Mouse (Mus musculus) midbrain, embryonic 14.5 days (tissue): Measurements from ENCODE around the gene Gm20479. TPM values are rescaled to one million over a fixed set of nuclear protein-coding genes. Genes with fewer than 3 reads are reported as not detected.
A peak's percentile ranks its signal among the peaks of the same experiment; 100 is the strongest.

Experiments used
- ATAC-seq: fragments of 200-750 bp; cut with Nextera tagmentation; 2 replicates; pipeline ENCODE4 v1.8.0; 2017; ENCODE audit warnings: moderate number of reproducible peaks, moderate library complexity; ENCODE audit not compliant: low FRiP score, low TSS enrichment
- DNase-seq: peaks from one replicate; pipeline ENCODE4 v3.0.0-alpha.2; 2015
- H3K27ac ChIP-seq: fragments of 300-500 bp; sonication (generic); replicated peaks from 2 replicates; pipeline ENCODE4 v1.5.1; 2014; ENCODE audit warnings: mild to moderate bottlenecking, low read depth, low read length, moderate library complexity
- H3K27me3 ChIP-seq: fragments of 300-500 bp; sonication (generic); 2 replicates; pipeline ENCODE4 v1.6.1; 2014; ENCODE audit warnings: low read length, control low read depth, mixed read lengths; ENCODE audit not compliant: control insufficient read depth, insufficient read depth
- H3K36me3 ChIP-seq: fragments of 300-500 bp; sonication (generic); 2 replicates; pipeline ENCODE4 v1.6.1; 2014; ENCODE audit warnings: low read length, control low read depth; ENCODE audit not compliant: control insufficient read depth, insufficient read depth
- H3K4me1 ChIP-seq: fragments of 300-500 bp; sonication (generic); 2 replicates; pipeline ENCODE4 v1.6.1; 2014; ENCODE audit warnings: mild to moderate bottlenecking, antibody characterized with exemption, low read length, control low read depth; ENCODE audit not compliant: control insufficient read depth, insufficient read depth
- H3K4me2 ChIP-seq: fragments of 300-500 bp; sonication (generic); 2 replicates; pipeline ENCODE4 v1.6.1; 2014; ENCODE audit warnings: mild to moderate bottlenecking, low read length, moderate library complexity
- H3K4me3 ChIP-seq: fragments of 300-500 bp; sonication (generic); replicated peaks from 2 replicates; pipeline ENCODE4 v1.5.1; 2014; ENCODE audit warnings: low read depth, low read length
- H3K9ac ChIP-seq: fragments of 300-500 bp; sonication (generic); replicated peaks from 2 replicates; pipeline ENCODE4 v1.6.1; 2014; ENCODE audit warnings: mild to moderate bottlenecking, low read length, moderate library complexity
- H3K9me3 ChIP-seq: fragments of 300-500 bp; sonication (generic); 2 replicates; pipeline ENCODE4 v1.6.1; 2016; ENCODE audit warnings: low read length, control low read depth, mixed read lengths; ENCODE audit not compliant: control insufficient read depth
- WGBS: fragments of 180-500 bp; shearing (Covaris S2); extraction: QIAGEN DNeasy Blood & Tissue Kit; methylation state at CpG from one replicate; pipeline ENCODE4 v1.1.7; 2014; 5-methylcytosine and 5-hydroxymethylcytosine counted together
- polyA plus RNA-seq: library from polyadenylated mRNA; unstranded; fragments of >200 nt; fragmentation: Nextera tagmentation; extraction: Ambion mirVana; gene quantifications from 2 replicates; pipeline ENCODE4 v1.2.1, GENCODE M21; 2014

Gm20479 gene
- polyA plus RNA-seq, 1 experiment from 2014 or later: not detected

DNA sequence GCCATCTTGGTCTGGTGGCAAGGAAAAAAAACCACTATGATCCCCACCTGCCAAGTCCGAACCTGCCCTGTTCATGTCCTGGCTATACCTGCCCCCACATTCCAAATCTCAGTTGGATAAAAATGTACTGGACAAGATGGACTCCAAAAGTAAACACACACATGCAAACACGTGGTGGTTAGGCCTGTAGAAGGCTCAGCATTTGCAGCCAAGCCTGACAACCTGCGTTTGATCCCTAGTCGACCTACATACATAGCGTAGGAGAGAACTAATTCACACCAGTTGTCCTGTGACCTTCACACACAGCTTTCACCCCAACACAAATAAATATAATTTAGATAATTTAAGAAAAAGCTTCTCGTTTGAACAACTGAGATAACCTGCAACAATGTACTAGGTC is 3.5 kb upstream of the Gm20479 start:
- Histone ChIP-seq H3K27ac (no peak overlapping the region), H3K4me2 (peak overlapping the region; percentile 68), H3K27me3 (peaks cover 56% of the 10 kb centered on the region), H3K9ac (no peak overlapping the region), H3K4me3 (no peak overlapping the region), H3K9me3 (no peaks in the 10 kb centered on the region), H3K36me3 (no peaks in the 10 kb centered on the region; the same call in 1 of the 2 replicates), H3K4me1 (no peaks in the 10 kb centered on the region)
- WGBS: 52% methylated on average over 6 of the region's 6 CpGs
- DNase-seq: no peak
- ATAC-seq: no peak

DNA sequence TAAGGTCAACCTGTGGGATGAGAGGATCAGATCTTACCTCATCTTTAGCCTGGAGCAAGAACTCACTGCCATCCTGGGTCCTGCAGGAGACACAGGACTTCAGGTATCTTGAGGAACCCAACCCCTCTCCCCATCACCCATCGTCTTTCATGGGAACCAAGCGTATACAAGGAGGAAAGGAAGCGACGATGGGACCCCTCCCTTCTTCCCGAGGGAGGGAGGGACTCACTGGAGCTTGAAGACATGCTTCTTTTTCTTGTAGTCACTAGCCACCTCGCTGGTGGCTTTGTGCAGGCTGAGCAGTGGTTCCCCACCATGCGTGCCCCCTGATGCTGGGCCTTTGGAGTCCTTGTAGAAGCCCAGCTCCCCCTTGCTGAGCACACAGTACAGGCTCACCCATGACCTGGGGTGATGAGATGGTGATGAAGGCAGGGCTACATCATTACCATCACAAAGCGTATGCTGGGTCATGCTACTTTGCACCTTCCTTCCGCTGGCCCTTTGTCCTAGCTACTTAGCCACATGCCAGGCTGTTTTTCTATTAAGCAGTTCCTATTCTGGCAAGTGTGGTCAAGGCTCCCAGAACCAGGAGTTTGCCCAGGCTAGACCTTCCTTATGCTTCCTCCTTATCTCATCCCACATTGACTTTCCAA is 2.6 kb upstream of the Gm20479 start:
- Histone ChIP-seq H3K36me3 (no peaks in the 10 kb centered on the region), H3K9ac (no peak overlapping the region), H3K4me2 (no peak overlapping the region), H3K9me3 (no peaks in the 10 kb centered on the region), H3K4me3 (no peak overlapping the region), H3K27ac (no peak overlapping the region), H3K27me3 (peaks cover 47% of the 10 kb centered on the region), H3K4me1 (peaks cover 2% of the 10 kb centered on the region)
- DNase-seq: no peak
- ATAC-seq: no peak
- 83% methylated on average over 9 of the region's 9 CpGs for WGBS

DNA sequence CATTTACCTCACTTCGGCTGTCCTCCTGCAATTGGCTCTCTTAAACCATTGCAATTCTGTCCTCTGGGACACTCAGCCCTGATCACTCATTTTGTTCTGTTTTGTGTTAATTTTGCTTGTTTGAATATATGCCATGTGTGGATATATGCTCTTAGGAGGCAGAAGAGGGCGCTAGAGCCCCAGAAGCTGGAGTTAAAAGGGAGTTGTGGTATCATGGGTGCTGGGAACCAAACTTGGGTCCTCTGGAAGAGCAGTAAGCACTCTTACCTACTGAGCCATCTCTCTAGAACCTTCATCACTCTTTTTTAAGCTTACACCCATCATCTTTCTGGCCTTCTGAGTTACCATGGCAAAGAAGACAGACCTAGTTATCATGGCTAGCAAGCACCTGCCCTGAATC is 1.9 kb upstream of the Gm20479 start:
- 65% methylated on average over 2 of the region's 2 CpGs for WGBS
- peaks cover 8% of the 10 kb centered on the region for H3K4me1 ChIP-seq
- no peak overlapping the region for H3K9ac ChIP-seq
- H3K4me3 ChIP-seq: no peak overlapping the region
- no peak overlapping the region for H3K27ac ChIP-seq
- H3K9me3 ChIP-seq: no peaks in the 10 kb centered on the region
- H3K27me3 ChIP-seq: peaks cover 40% of the 10 kb centered on the region
- DNase-seq (no peak), ATAC-seq (no peak)
- H3K36me3 ChIP-seq: no peaks in the 10 kb centered on the region
- no peak overlapping the region for H3K4me2 ChIP-seq

DNA sequence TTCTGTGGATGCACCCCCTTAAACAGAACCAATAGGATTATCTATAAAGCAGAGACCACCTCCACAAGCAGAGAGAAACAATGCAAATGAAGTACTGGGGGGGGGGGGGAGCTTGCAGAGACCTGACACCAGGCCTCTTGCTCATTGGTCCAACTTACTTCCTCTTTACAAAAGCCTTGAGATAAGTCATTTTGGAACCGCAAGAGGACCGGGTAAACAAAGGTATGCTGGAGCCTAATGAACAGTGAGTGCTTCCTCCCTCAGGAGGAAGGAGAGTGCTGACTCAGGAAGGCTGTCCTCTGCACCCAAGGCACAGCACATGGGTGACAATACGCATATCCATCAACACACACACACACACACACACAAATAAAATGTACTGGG is 368 bp upstream of the Gm20479 start:
- Histone ChIP-seq H3K27me3 (peaks cover 26% of the 10 kb centered on the region), H3K9ac (no peak overlapping the region), H3K4me2 (no peak overlapping the region), H3K4me3 (no peak overlapping the region), H3K36me3 (peaks cover 10% of the 10 kb centered on the region), H3K9me3 (no peaks in the 10 kb centered on the region), H3K27ac (no peak overlapping the region), H3K4me1 (peaks cover 15% of the 10 kb centered on the region)
- no peak for DNase-seq
- no peak for ATAC-seq
- 23% methylated on average over 3 of the region's 3 CpGs for WGBS

DNA sequence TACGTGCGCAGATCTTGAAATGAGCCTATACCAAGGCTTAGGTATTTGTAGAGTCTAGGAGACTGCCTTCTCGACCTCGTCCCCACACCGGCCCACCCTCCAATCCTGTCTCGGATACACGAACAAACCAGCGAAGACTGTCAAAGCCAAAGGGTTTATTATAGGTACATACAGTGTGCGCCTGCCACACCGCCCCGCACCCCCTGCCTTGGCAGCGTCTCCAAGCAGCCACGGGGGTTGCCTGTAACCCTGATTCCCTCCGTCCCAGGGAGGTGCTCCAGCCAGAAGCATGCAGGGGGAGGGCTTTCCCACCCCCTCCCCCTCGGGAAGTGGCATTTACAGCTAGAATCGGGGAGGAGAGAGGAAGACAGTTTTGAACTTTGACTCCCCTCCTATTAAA is 971 bp downstream of the Gm20479 start:
- ATAC-seq: peak; percentile 55; the same call in 1 of the 2 replicates
- WGBS: 2% methylated on average over 16 of the region's 16 CpGs
- Histone ChIP-seq H3K27me3 (peaks cover 22% of the 10 kb centered on the region), H3K9ac (no peak overlapping the region; the same call in 1 of the 2 replicates), H3K36me3 (peaks cover 23% of the 10 kb centered on the region), H3K4me2 (peak overlapping the region; percentile 54), H3K4me3 (peak overlapping the region; percentile 69), H3K9me3 (no peaks in the 10 kb centered on the region), H3K4me1 (peaks cover 15% of the 10 kb centered on the region), H3K27ac (no peak overlapping the region)
- peak; percentile 47 for DNase-seq

DNA sequence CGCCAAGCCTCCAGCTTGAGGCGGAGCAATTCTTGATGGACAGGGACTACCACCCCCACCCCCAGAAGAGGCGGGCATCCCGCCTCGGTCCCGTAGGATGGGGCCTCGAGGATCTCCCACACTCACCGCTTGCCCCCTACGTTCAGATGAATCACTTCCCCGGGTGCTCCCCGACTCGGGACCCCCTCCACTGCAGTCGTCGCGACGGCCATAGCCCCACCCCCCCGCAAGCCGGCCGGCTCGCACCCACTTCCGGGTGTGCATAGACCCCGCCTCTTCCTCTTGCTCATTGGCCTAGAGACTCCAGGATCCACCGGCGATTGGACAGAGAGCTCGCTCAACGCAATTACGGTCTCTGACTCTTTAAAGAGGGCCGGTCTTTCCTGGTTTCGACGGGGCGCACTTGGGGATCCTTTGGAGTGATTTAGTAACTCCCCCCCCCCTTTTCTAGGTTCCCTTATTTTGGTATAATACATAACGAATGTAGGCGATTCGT is 1.4 kb downstream of the Gm20479 start, which contains the start of gene Shkbp1:
TSS of gene Shkbp1 (minus strand) at position 275 of the 496 bp plus-strand sequence.
- Histone ChIP-seq H3K36me3 (peaks cover 25% of the 10 kb centered on the region), H3K4me2 (peak within 1 kb of the TSS; percentile 54), H3K4me1 (peaks cover 15% of the 10 kb centered on the region), H3K4me3 (peak within 1 kb of the TSS; percentile 69), H3K9me3 (no peaks in the 10 kb centered on the region), H3K9ac (peak within 1 kb of the TSS; percentile 60), H3K27ac (peak within 1 kb of the TSS; percentile 72), H3K27me3 (peaks cover 22% of the 10 kb centered on the region)
- under 1% methylated on average over 34 of the region's 34 CpGs for WGBS
- ATAC-seq (peak; percentile 95), DNase-seq (peak; percentile 95)

DNA sequence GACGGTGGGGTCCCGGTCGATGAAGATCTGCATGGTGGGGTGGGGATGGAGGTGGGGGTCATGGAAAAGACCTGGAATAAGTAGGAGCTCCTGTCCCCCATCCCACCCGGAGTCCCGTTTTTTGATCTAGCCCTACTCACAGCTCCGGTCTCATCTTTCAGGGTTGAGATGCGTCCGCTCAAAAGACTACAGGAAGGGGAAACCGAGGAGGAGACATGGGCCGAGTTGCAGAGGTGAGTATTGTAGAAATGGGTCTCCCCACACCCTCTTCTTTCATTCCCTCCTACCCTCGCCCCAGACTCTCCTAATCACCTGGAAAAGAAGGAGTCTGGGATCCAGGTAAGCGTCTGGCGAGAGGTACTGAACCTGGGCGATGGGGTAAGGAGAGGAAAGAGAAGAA is 2.0 kb downstream of the Gm20479 start:
- Histone ChIP-seq H3K36me3 (peaks cover 30% of the 10 kb centered on the region), H3K9ac (peak overlapping the region; percentile 60), H3K9me3 (no peaks in the 10 kb centered on the region), H3K4me3 (peak overlapping the region; percentile 69), H3K27ac (peak overlapping the region; percentile 72), H3K27me3 (peaks cover 22% of the 10 kb centered on the region), H3K4me2 (peak overlapping the region; percentile 54), H3K4me1 (peaks cover 15% of the 10 kb centered on the region)
- 5% methylated on average over 14 of the region's 14 CpGs for WGBS
- no peak for DNase-seq
- ATAC-seq: no peak

DNA sequence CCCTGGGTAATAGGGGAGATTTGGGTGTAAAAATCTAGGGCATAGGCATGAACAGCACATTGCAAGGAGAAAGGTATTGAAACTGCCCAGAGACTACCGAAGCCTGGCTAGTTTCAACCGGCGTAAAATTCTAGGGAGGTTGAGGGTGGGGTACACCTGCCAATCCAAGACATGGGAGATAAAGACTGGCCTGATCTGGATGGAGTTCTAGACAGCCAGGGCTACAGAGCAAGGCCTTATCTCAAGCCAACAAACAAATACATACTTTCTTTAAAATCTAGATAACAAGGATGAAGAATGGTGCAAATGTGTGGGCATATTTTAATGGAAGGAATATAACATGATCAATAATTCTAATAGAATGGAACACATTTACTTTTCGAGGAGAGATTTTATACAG is 2.4 kb downstream of the Gm20479 start:
- Histone ChIP-seq H3K9me3 (no peaks in the 10 kb centered on the region), H3K9ac (peak overlapping the region; percentile 60), H3K4me3 (peak overlapping the region; percentile 69), H3K27me3 (peaks cover 22% of the 10 kb centered on the region), H3K36me3 (peaks cover 32% of the 10 kb centered on the region), H3K4me2 (peak overlapping the region; percentile 54), H3K4me1 (peaks cover 15% of the 10 kb centered on the region), H3K27ac (no peak overlapping the region)
- 52% methylated on average over 4 of the region's 4 CpGs for WGBS
- ATAC-seq (no peak), DNase-seq (no peak)

DNA sequence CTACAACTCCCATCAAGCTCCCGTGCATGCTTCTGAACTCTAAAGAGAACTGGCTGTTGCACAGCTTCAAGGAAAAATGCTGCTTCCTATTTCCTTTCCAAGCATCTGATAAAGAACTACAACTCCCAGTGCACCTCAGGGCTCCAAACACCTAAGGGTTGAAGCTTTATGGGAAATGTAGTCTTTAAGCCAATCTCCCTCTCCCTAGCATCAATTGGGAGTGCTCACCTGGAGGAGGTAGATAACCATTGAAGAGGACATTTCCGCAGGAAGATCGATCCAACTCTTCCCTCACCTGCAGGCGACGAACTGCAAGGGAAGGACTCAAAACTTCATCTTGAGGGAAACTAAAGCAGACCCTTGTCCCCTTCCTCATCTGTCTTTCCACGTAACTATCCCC is 3.1 kb downstream of the Gm20479 start:
- Histone ChIP-seq H3K9ac (no peak overlapping the region), H3K36me3 (peaks cover 38% of the 10 kb centered on the region), H3K4me2 (peak overlapping the region; percentile 54), H3K27me3 (peaks cover 22% of the 10 kb centered on the region), H3K9me3 (no peaks in the 10 kb centered on the region), H3K27ac (no peak overlapping the region), H3K4me1 (peaks cover 15% of the 10 kb centered on the region), H3K4me3 (peak overlapping the region; percentile 69)
- ATAC-seq: no peak
- peak; percentile 78 for DNase-seq
- 27% methylated on average over 6 of the region's 6 CpGs for WGBS
